Mouse (Mus musculus): Measurements from ENCODE around the gene Ascl4.

Ascl4 gene

DNA sequence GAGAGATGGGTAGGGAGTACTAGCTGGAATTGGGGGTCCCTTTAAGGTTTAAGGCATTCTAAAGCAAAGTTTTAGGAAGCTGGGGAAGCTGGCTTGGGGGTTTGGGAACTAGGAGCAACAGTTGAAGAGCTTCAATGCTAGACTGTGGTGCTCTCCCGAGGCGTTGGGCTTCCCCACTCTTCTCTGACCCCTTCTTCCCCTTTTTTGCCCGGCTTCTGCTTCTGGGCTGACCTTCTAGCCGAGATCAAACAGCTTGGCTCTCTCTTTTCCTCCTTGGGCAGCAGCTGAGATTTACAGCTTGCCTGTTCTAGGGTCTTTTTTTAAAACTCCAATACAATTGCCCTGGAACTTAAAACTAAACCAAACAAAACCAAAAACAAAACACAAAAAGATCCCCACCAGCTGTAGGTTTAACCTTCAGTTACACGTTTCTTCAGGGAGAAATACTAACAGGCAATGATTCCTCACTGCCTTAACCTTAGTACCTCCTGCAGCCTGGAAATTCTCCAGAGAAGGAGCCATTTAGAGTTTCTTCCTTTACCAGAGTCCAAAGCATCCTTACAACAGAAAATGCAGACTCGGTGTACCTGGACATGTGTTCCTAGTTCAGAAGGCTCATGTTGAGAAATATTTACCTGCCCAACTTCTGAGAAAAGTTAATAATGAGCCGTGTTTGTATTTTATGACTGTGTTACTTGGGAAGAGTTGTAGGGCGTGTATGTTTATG lies 42.6 kb downstream of the Ascl4 start:
- DNase-seq (ENCODE audit: low spot score in 2 of 2): no peak

DNA sequence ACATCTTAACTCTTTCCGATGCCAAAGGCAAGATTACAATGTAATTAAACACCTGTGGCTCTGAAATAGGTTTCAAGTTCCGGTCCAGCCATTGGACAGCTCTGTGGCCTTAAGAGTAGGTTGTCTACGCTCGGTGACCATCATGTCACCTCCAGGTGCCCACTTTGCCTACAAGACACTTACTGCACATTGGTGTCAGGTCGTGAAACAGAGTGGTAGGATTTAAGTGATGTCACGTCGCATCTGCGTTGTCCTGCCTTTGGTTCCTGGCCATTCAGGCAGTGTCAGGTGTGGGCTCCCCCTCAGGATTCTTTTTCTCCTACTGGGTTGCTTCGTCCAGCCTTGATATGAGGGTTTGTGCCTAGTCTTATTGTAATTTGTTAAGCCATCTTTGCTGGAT lies 44.3 kb downstream of the Ascl4 start:
- DNase-seq (ENCODE audit: low spot score in 2 of 2): no peak

- DNase-seq (ENCODE audit: low spot score in 2 of 2): no peak
These were observed 45.4 kb downstream of the Ascl4 start for GRCm38 (mm10) chr10:85972915-85973314.

DNA sequence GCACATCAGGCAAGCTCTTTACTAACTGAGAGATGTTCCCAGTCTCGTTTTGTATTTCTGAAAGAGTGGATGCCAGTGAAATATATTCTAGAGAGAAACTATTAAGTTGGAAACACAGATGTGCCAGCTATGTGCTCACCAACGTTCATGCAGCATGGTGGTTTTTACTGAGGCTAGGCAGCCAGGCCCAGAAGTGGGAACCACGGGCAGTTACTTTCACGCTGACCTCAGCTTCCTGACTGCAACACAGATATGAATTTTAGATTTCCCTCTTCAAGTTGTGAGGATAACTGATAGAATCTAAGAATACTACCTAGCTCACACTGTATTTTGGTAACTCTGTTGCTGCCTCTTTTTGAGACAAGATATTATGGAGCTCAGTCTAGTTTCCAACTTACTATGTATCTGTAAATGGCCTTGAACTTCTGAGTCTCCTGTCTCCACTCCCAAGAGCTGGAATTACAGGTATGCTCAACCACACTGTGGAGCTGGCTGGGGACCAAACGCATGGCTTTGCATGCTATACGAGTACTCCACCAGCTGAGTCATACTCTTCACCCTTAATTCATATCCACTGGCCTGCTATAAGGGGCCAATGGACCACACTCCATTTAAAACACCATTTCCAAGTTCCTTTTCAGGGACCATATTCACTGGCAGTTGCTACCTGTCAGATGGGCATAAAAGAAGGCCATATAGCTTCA lies 62.1 kb downstream of the Ascl4 start:
- DNase-seq (ENCODE audit: low spot score in 2 of 2): no peak

- DNase-seq (ENCODE audit: low spot score in 2 of 2): no peak
These were observed 64.9 kb downstream of the Ascl4 start for GRCm38 (mm10) chr10:85992412-85992811.

- no peak for DNase-seq (ENCODE audit: low spot score in 2 of 2)
These were observed 66.4 kb downstream of the Ascl4 start for GRCm38 (mm10) chr10:85993836-85994235.

DNA sequence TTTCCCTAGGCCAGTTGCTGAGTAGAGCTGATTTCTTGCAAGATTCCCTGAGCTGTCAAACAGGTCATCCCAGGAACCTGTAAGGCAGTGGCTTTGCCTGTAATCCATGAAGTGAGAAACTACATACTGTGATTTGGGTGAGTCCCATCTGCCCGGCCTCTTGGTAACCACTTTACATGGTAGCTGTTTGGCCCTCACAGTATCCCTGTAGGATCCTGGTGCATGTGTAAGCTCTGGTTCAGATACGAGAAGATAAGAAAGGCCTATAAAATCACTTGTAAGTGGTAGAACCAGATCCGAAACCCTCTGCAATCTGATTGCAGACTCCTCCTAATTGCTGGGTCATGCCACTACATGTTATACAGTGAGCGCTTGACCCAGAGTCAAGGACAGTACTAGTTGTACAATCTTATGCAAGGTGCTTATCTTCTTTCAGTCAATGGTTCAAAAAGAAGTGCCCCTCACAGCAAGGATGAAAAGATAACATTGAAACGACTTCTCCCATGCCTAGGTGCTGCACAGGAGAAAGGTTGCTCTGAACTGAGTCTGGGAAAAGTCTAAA lies 67.1 kb downstream of the Ascl4 start:
- no peak for DNase-seq (ENCODE audit: low spot score in 2 of 2)

Measured in heart, adult 9 months (tissue).